Mouse (Mus musculus) adrenal gland, adult (tissue): Measurements from ENCODE around the gene Gmeb1.

Source experiments
- DNase-seq, 2 experiments: peaks; one replicate each; pipeline ENCODE4 v3.0.0; 2022 to 2023; ENCODE audit warnings: low spot score in 1 of 2; ENCODE audit not compliant: inconsistent age in 2 of 2

Gmeb1 gene

GRCm38 (mm10) chr4:132274156-132274862 lies 12.9 kb upstream of the Gmeb1 start, which contains the start of gene Taf12:
TSS of gene Taf12 (plus strand) at chr4:132274375.
- peak; percentile 95 to 98 for DNase-seq

GRCm38 (mm10) chr4:132273166-132273565 lies 11.8 kb upstream of the Gmeb1 start:
- peak in 1 of 2 experiments; percentile 57 for DNase-seq

GRCm38 (mm10) chr4:132269740-132270560 lies 8.5 kb upstream of the Gmeb1 start:
- peak; percentile 86 to 96 for DNase-seq

- DNase-seq, result peak in 1 of 2 experiments; percentile 67
These were observed 7.7 kb upstream of the Gmeb1 start for GRCm38 (mm10) chr4:132268871-132269739.

GRCm38 (mm10) chr4:132266835-132267349 lies 5.5 kb upstream of the Gmeb1 start:
- DNase-seq, result no peak

- DNase-seq, result no peak
These were observed 1.9 kb upstream of the Gmeb1 start for GRCm38 (mm10) chr4:132263313-132263712.

- DNase-seq, result no peak
These were observed 885 bp upstream of the Gmeb1 start for GRCm38 (mm10) chr4:132262358-132262616.

GRCm38 (mm10) chr4:132260404-132261379 lies 710 bp downstream of the Gmeb1 start:
- DNase-seq, result peak; percentile 68 to 85

GRCm38 (mm10) chr4:132259248-132259647 lies 2.2 kb downstream of the Gmeb1 start:
- DNase-seq, result peak; percentile 64 to 68

- peak; percentile 35 to 82 for DNase-seq
These were observed 5.0 kb downstream of the Gmeb1 start for GRCm38 (mm10) chr4:132256384-132256783.

- DNase-seq, result no peak
These were observed 6.4 kb downstream of the Gmeb1 start for GRCm38 (mm10) chr4:132254986-132255385.

- DNase-seq, result peak in 1 of 2 experiments; percentile 48
These were observed 7.8 kb downstream of the Gmeb1 start for GRCm38 (mm10) chr4:132253622-132254021.

- peak; percentile 56 to 77 for DNase-seq
These were observed 8.3 kb downstream of the Gmeb1 start for GRCm38 (mm10) chr4:132253128-132253527.

GRCm38 (mm10) chr4:132251596-132251995 lies 9.8 kb downstream of the Gmeb1 start:
- DNase-seq, result peak; percentile 56 to 79

- peak in 1 of 2 experiments; percentile 33 for DNase-seq
These were observed 13.9 kb downstream of the Gmeb1 start for GRCm38 (mm10) chr4:132247451-132247997.

- no peak for DNase-seq
These were observed 15.8 kb downstream of the Gmeb1 start for GRCm38 (mm10) chr4:132245643-132246042.

- DNase-seq, result no peak
These were observed 20.2 kb downstream of the Gmeb1 start for GRCm38 (mm10) chr4:132241208-132241607.

GRCm38 (mm10) chr4:132240367-132240766 lies 21.0 kb downstream of the Gmeb1 start:
- no peak for DNase-seq

- no peak for DNase-seq
These were observed 23.0 kb downstream of the Gmeb1 start for GRCm38 (mm10) chr4:132238356-132238755.

- DNase-seq, result no peak
These were observed 26.7 kb downstream of the Gmeb1 start for GRCm38 (mm10) chr4:132234710-132235109.
